Mouse (Mus musculus) midbrain, embryonic 12.5 days (tissue): Measurements from ENCODE around the gene Znrf3. TPM values are rescaled to one million over a fixed set of nuclear protein-coding genes. Genes with fewer than 3 reads are reported as not detected.

ENCODE experiments used
- ATAC-seq: fragments of 200-750 bp; cut with Nextera tagmentation; 2 replicates; pipeline ENCODE4 v1.8.0; 2017; ENCODE audit warnings: low read depth, moderate TSS enrichment, moderate library complexity; ENCODE audit not compliant: low FRiP score
- H3K27ac ChIP-seq: fragments of 300-500 bp; sonication (generic); replicated peaks from 2 replicates; pipeline ENCODE4 v1.5.1; 2016; ENCODE audit warnings: mild to moderate bottlenecking
- H3K27me3 ChIP-seq: fragments of 300-500 bp; sonication (generic); 2 replicates; pipeline ENCODE4 v1.6.1; 2016; ENCODE audit warnings: mild to moderate bottlenecking
- H3K36me3 ChIP-seq: fragments of 300-500 bp; sonication (generic); 2 replicates; pipeline ENCODE4 v1.6.1; 2016
- H3K4me1 ChIP-seq: fragments of 300-500 bp; sonication (generic); 2 replicates; pipeline ENCODE4 v1.6.1; 2016
- H3K4me2 ChIP-seq: fragments of 300-500 bp; sonication (generic); replicated peaks from 2 replicates; pipeline ENCODE4 v1.6.1; 2016; ENCODE audit warnings: mild to moderate bottlenecking, moderate library complexity
- H3K4me3 ChIP-seq: fragments of 300-500 bp; sonication (generic); 2 replicates; pipeline ENCODE4 v1.5.1; 2016; ENCODE audit warnings: mild to moderate bottlenecking
- H3K9ac ChIP-seq: fragments of 300-500 bp; sonication (generic); replicated peaks from 2 replicates; pipeline ENCODE4 v1.6.1; 2016; ENCODE audit warnings: mild to moderate bottlenecking, moderate library complexity
- H3K9me3 ChIP-seq: fragments of 300-500 bp; sonication (generic); 2 replicates; pipeline ENCODE4 v1.6.1; 2016; ENCODE audit warnings: mild to moderate bottlenecking
- WGBS: fragments of 180-500 bp; shearing (Covaris S2); methylation state at CpG from one replicate; pipeline ENCODE4 v1.1.7; 2016; 5-methylcytosine and 5-hydroxymethylcytosine counted together
- polyA plus RNA-seq: library from polyadenylated mRNA; unstranded; fragments of >200 nt; fragmentation: Nextera tagmentation; extraction: Ambion mirVana; gene quantifications from 2 replicates; pipeline ENCODE4 v1.2.1, GENCODE M21; 2016

The Znrf3 gene
- polyA plus RNA-seq, 1 experiment from 2014 or later = 8.8 TPM

GRCm38 (mm10) chr11:5239706-5240690 lies 204.6 kb downstream of the Znrf3 start:
- Histone ChIP-seq H3K9me3 (no peaks in the 10 kb centered on the region), H3K4me1 (peaks cover 29% of the 10 kb centered on the region), H3K27me3 (0 out of 2 replicates have a peak, but pooled peaks cover 5% of the 10 kb centered on the region), H3K9ac (0 out of 2 replicates have a peak overlapping the region, but pooled peaks have one; percentile 28), H3K27ac (peak overlapping the region; percentile 74), H3K36me3 (peaks cover 21% of the 10 kb centered on the region), H3K4me2 (peak overlapping the region; percentile 12; the same call in 1 of the 2 replicates), H3K4me3 (no peak overlapping the region)
- 7% methylated on average over 10 of the region's 10 CpGs for WGBS
- peak; percentile 91 for ATAC-seq

Other genes starting within 250 kb of the Znrf3 start
- gene Kremen1, start 183.3 kb downstream of the Znrf3 start, polyA plus RNA-seq = 12.2 and 13.1 TPM in 2 replicates
- 113 and 114 TPM in 2 replicates for gene Xbp1, start 75.8 kb upstream of the Znrf3 start, polyA plus RNA-seq
- gene Ccdc117, start 97.3 kb upstream of the Znrf3 start, polyA plus RNA-seq = 25.8 and 29.6 TPM in 2 replicates
- 0.20 TPM in 1 of 2 replicates, not detected in the other for gene Ankrd36, start 124.8 kb upstream of the Znrf3 start, polyA plus RNA-seq